Mouse (Mus musculus) heart, adult 2 months (tissue): ENCODE results near the gene Ephb2.

ENCODE experiments used
- CTCF ChIP-seq: fragments of 200-600 bp; IDR thresholded peaks from 2 replicates; pipeline ENCODE4 v1.8.1; 2022; ENCODE audit warnings: antibody characterized with exemption, mild to moderate bottlenecking, moderate library complexity
- EP300 ChIP-seq: fragments of 200-500 bp; IDR thresholded peaks from 2 replicates; pipeline ENCODE4 v1.6.1; 2011; ENCODE audit warnings: low read depth, low read length, control low read depth; ENCODE audit not compliant: insufficient read depth
- POLR2A ChIP-seq: fragments of 200-500 bp; IDR thresholded peaks from 2 replicates; pipeline ENCODE4 v1.6.1; 2011; ENCODE audit warnings: mild to moderate bottlenecking, low read depth, low read length, control low read depth; ENCODE audit not compliant: insufficient read depth

DNA sequence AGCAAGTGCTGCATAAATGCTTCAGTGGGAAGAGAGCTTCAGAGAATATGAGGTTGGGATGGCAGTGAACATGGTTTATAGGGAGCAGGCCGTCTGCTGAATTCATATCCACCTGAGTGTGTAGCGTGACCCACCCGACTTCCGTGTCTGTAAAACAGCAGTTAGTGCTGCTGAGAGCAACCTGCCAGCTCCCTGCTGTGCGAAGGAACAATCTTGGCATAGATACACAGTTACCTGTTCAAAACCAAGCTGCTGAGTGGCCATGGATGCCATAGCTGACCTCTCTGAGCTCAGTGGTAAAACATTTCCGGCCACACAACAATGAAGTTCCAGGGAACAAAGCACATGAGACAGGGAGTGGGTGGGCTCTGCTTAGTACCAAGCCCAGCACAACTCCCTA, 138.5 kb downstream of the Ephb2 start:
- TF ChIP-seq POLR2A (no peak), CTCF (no peak), EP300 (no peak)
